Mouse (Mus musculus) G1E (cell line): ENCODE results near the gene Fcho2. TPM values are rescaled to one million over a fixed set of nuclear protein-coding genes. Genes with fewer than 3 reads are reported as not detected.

ENCODE experiments used
- ATAC-seq: 2 replicates; pipeline ENCODE4 v1.8.0; 2016; ENCODE audit warnings: mild to moderate bottlenecking; ENCODE audit not compliant: insufficient number of reproducible peaks, poor library complexity, low FRiP score, severe bottlenecking; ENCODE audit errors: extremely low read depth
- DNase-seq: peaks from one replicate; pipeline ENCODE4 v3.0.0; 2012; ENCODE audit warnings: low spot score
- H3K27me3 ChIP-seq: 2 replicates; pipeline ENCODE4 v1.6.1; 2012; ENCODE audit warnings: mild to moderate bottlenecking, low read length, inconsistent platforms; ENCODE audit not compliant: insufficient read depth
- H3K36me3 ChIP-seq: replicated peaks from 2 replicates; pipeline ENCODE3; 2012; ENCODE audit warnings: mild to moderate bottlenecking, inconsistent platforms
- H3K4me1 ChIP-seq: 2 replicates; pipeline ENCODE4 v1.6.1; 2012; ENCODE audit warnings: low read depth, low read length, inconsistent platforms, mixed read lengths; ENCODE audit not compliant: insufficient read depth
- H3K4me3 ChIP-seq: 2 replicates; pipeline ENCODE4 v1.5.1; 2012; ENCODE audit warnings: low read depth, mild to moderate bottlenecking, inconsistent platforms, low read length, moderate library complexity, mixed read lengths
- H3K9me3 ChIP-seq: replicated peaks from 2 replicates; pipeline ENCODE4 v1.6.1; 2012; ENCODE audit warnings: inconsistent platforms
- CTCF ChIP-seq: IDR thresholded peaks from 2 replicates; pipeline ENCODE4 v1.5.1; 2012; ENCODE audit warnings: low read depth, low read length, inconsistent platforms, mixed read lengths
- GATA1 ChIP-seq: IDR thresholded peaks from 2 replicates; pipeline ENCODE4 v1.6.1; 2012; ENCODE audit warnings: borderline replicate concordance, low read length, inconsistent platforms, mixed read lengths
- GATA2 ChIP-seq: IDR thresholded peaks from 2 replicates; pipeline ENCODE4 v1.6.1; 2012; ENCODE audit warnings: low read depth, low read length, inconsistent platforms, borderline replicate concordance
- POLR2AphosphoS5 ChIP-seq: IDR thresholded peaks from 2 replicates; pipeline ENCODE4 v1.6.1; 2012; ENCODE audit warnings: low read depth, low read length, inconsistent platforms; ENCODE audit not compliant: insufficient replicate concordance
- TAL1 ChIP-seq: conservative IDR thresholded peaks from 2 replicates; pipeline ENCODE4 v1.6.1; 2012; ENCODE audit warnings: low read depth, low read length, inconsistent platforms, mixed read lengths
- polyA plus RNA-seq: library from polyadenylated mRNA; stranded (reverse); fragments of >175 nt; gene quantifications from 2 replicates; pipeline ENCODE4 v1.2.3, GENCODE M21; 2012
- total RNA-seq, 2 experiments: library from RNA; stranded (forward) in 1 of 2; stranded (reverse) in 1 of 2; fragments of 200-1000 nt in 1 of 2; fragments of >200 nt in 1 of 2; fragmentation: Nextera tagmentation in 1 of 2; gene quantifications; 2 replicates each; pipeline ENCODE4 v1.2.3; 2014 to 2017

Gene Fcho2
- total and polyA plus RNA-seq, 3 experiments: 5.0 to 105 (median 30.7) TPM

DNA sequence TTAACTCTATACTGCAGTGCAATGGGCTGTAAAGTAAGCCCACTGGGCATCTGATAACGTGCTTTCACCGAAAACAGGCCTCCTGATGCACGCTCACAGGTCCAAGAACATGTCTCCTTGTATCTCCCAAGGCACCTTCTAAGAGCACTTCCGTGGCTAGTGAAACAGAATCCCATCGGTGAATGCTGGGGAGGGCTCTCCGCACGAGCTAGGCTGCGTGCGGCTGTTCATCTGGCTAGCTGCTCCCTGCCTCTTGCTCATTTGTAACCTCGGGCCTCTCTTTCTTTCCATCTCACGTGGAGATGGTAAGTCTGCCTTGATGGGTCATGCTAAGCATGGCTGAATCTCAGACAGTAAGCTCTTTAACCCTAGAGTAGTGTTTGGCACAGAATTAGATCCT is 124.4 kb downstream of the Fcho2 start:
- TF ChIP-seq POLR2AphosphoS5: no peak
- TF ChIP-seq GATA1: no peak
- no peak for TF ChIP-seq CTCF
- no peak for TF ChIP-seq TAL1
- TF ChIP-seq GATA2: no peak
- Histone ChIP-seq H3K27me3 (peaks cover 7% of the 10 kb centered on the region; the same call in 1 of the 2 replicates), H3K4me1 (peaks cover 4% of the 10 kb centered on the region), H3K36me3 (no peaks in the 10 kb centered on the region), H3K4me3 (no peak overlapping the region), H3K9me3 (no peaks in the 10 kb centered on the region)
- DNase-seq: no peak
- no peak for ATAC-seq

DNA sequence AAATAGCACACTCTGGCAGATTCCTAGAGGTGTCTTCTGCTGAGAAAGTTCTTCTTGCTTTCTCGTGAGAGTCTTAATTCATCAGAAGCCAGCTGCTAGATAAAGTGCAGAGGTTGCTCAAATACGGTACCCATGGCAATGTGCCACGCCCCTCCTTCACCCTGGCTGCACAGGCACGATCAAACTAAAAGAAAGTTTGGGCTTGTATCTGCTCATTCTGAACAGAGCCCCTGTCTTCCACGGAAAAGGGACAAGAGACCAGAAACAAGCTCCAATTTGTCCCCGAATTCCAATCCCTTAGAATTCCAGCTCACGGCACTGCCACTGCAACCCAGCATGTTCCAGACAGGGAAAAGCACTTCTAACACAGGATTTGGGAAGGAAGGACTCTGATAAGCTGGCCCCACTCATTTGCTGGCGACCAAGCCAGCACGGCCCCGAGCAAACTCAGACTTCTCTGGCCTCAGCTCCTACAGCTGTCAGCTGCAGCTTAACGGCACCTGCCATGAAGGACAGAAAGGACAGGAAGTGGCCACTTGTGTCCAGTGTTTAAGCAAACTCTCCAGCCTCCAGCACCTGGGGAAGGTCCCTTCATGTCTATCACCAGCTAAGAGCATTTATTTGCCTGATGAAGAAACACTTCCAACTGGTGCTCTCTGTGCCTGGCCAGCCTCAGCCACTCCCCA is 125.5 kb downstream of the Fcho2 start:
- ATAC-seq: no peak
- H3K27me3 ChIP-seq: peaks cover 7% of the 10 kb centered on the region; the same call in 1 of the 2 replicates
- peaks cover 4% of the 10 kb centered on the region for H3K4me1 ChIP-seq
- TF ChIP-seq GATA1: no peak
- TF ChIP-seq TAL1: no peak
- no peak for TF ChIP-seq GATA2
- no peak for TF ChIP-seq POLR2AphosphoS5
- TF ChIP-seq CTCF: no peak
- DNase-seq: no peak
- no peak overlapping the region for H3K4me3 ChIP-seq
- no peaks in the 10 kb centered on the region for H3K36me3 ChIP-seq
- no peaks in the 10 kb centered on the region for H3K9me3 ChIP-seq

DNA sequence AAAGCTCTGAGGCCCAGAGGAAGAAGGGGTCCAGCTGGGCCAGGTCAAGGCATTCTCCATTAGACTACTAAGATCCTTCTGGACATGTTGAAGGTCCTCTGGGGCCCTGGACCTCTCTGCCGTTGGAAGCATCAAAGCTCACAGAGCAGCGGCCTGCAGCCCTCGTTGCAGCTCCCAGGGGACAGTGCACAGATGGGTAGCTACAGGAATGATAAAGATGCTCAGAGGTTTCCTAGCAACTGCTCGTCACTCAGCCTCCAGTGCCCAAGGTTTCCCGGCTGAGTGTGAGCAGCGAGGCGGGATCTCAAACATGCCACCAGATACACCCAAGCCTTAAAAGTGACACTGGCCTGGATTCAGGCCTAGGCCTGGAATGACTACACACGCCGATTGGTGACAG is 127.3 kb downstream of the Fcho2 start:
- Histone ChIP-seq H3K9me3 (no peaks in the 10 kb centered on the region), H3K4me1 (no peaks in the 10 kb centered on the region), H3K4me3 (no peak overlapping the region), H3K36me3 (no peaks in the 10 kb centered on the region), H3K27me3 (peaks cover 12% of the 10 kb centered on the region; the same call in 1 of the 2 replicates)
- TF ChIP-seq GATA2: no peak
- TF ChIP-seq TAL1: no peak
- TF ChIP-seq CTCF: no peak
- TF ChIP-seq POLR2AphosphoS5: no peak
- DNase-seq (no peak), ATAC-seq (no peak)

GRCm38 (mm10) chr13:98684144-98684900 is 130.9 kb downstream of the Fcho2 start:
- H3K9me3 ChIP-seq: no peaks in the 10 kb centered on the region
- H3K4me3 ChIP-seq: no peak overlapping the region
- no peaks in the 10 kb centered on the region for H3K36me3 ChIP-seq
- TF ChIP-seq CTCF: no peak
- no peak for TF ChIP-seq GATA2
- no peak for TF ChIP-seq TAL1
- no peak for TF ChIP-seq POLR2AphosphoS5
- no peak for TF ChIP-seq GATA1
- no peak for ATAC-seq
- H3K27me3 ChIP-seq: peaks cover 23% of the 10 kb centered on the region
- H3K4me1 ChIP-seq: no peaks in the 10 kb centered on the region
- no peak for DNase-seq

DNA sequence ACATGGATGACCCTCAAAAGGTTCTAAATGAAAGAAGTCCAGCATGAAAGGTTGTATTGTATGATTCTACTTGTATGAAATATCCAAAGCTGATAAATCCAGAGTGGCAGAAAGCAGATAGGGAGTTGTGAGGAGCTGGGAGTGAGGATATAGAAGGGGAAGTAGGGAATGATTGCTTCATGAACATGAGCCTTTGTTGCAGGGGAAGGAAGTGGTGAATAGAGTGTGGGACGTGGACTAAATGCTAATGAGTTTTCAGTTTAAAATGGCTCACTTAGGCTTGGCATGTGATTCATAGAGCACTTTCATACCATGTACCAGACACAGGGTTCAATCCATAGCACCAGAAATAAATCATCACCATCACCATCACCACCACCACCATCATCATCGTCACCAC is 131.8 kb downstream of the Fcho2 start:
- peaks cover 25% of the 10 kb centered on the region for H3K27me3 ChIP-seq
- ATAC-seq: no peak
- TF ChIP-seq GATA2: no peak
- no peak for TF ChIP-seq POLR2AphosphoS5
- no peak for TF ChIP-seq TAL1
- TF ChIP-seq GATA1: no peak
- TF ChIP-seq CTCF: no peak
- H3K36me3 ChIP-seq: no peaks in the 10 kb centered on the region
- no peak for DNase-seq
- H3K4me3 ChIP-seq: no peak overlapping the region
- no peaks in the 10 kb centered on the region for H3K9me3 ChIP-seq
- no peaks in the 10 kb centered on the region for H3K4me1 ChIP-seq

- no peak overlapping the region for H3K4me3 ChIP-seq
- peaks cover 25% of the 10 kb centered on the region for H3K27me3 ChIP-seq
- DNase-seq: no peak
- no peak for TF ChIP-seq POLR2AphosphoS5
- no peak for TF ChIP-seq TAL1
- TF ChIP-seq GATA2: no peak
- TF ChIP-seq GATA1: no peak
- TF ChIP-seq CTCF: no peak
- no peaks in the 10 kb centered on the region for H3K36me3 ChIP-seq
- no peaks in the 10 kb centered on the region for H3K4me1 ChIP-seq
- no peaks in the 10 kb centered on the region for H3K9me3 ChIP-seq
- ATAC-seq: no peak
Observed at GRCm38 (mm10) chr13:98680470-98681060, 134.7 kb downstream of the Fcho2 start.
